Mouse (Mus musculus) kidney, embryonic 14.5 days (tissue): ENCODE data around the gene Snx29. TPM values are rescaled to one million over a fixed set of nuclear protein-coding genes. Genes with fewer than 3 reads are reported as not detected.

Experiments
- ATAC-seq: fragments of 200-750 bp; cut with Nextera tagmentation; 2 replicates; pipeline ENCODE4 v1.8.0; 2017; ENCODE audit warnings: moderate number of reproducible peaks, mild to moderate bottlenecking, moderate TSS enrichment, moderate library complexity; ENCODE audit not compliant: low FRiP score, low TSS enrichment
- H3K27ac ChIP-seq: fragments of 300-500 bp; sonication (generic); 2 replicates; pipeline ENCODE4 v1.5.1; 2014; ENCODE audit warnings: low read depth, mild to moderate bottlenecking, low read length, moderate library complexity, mixed read lengths
- H3K27me3 ChIP-seq: fragments of 300-500 bp; sonication (generic); 2 replicates; pipeline ENCODE4 v1.6.1; 2014; ENCODE audit warnings: mild to moderate bottlenecking, low read length; ENCODE audit not compliant: control insufficient read depth, insufficient read depth
- H3K36me3 ChIP-seq: fragments of 300-500 bp; sonication (generic); 2 replicates; pipeline ENCODE4 v1.6.1; 2014; ENCODE audit warnings: low read length, mixed read lengths; ENCODE audit not compliant: control insufficient read depth, insufficient read depth
- H3K4me1 ChIP-seq: fragments of 300-500 bp; sonication (generic); 2 replicates; pipeline ENCODE4 v1.6.1; 2014; ENCODE audit warnings: low read length, mixed read lengths; ENCODE audit not compliant: control insufficient read depth, insufficient read depth
- H3K4me2 ChIP-seq: fragments of 300-500 bp; sonication (generic); replicated peaks from 2 replicates; pipeline ENCODE4 v1.6.1; 2014; ENCODE audit warnings: low read depth, mild to moderate bottlenecking, low read length
- H3K4me3 ChIP-seq: fragments of 300-500 bp; sonication (generic); 2 replicates; pipeline ENCODE4 v1.5.1; 2014; ENCODE audit warnings: mild to moderate bottlenecking, low read length
- H3K9ac ChIP-seq: fragments of 300-500 bp; sonication (generic); 2 replicates; pipeline ENCODE4 v1.6.1; 2014; ENCODE audit warnings: low read depth, mild to moderate bottlenecking, low read length, moderate library complexity
- H3K9me3 ChIP-seq: fragments of 300-500 bp; sonication (generic); 2 replicates; pipeline ENCODE4 v1.6.1; 2016; ENCODE audit warnings: low read length; ENCODE audit not compliant: control insufficient read depth
- WGBS: fragments of 180-500 bp; shearing (Covaris S2); extraction: QIAGEN DNeasy Blood & Tissue Kit; methylation state at CpG from one replicate; pipeline ENCODE4 v1.1.7; 2014; 5-methylcytosine and 5-hydroxymethylcytosine counted together
- polyA plus RNA-seq: library from polyadenylated mRNA; unstranded; fragments of >200 nt; fragmentation: Nextera tagmentation; extraction: Ambion mirVana; gene quantifications from 2 replicates; pipeline ENCODE4 v1.2.1, GENCODE M21; 2014

The Snx29 gene
- polyA plus RNA-seq, 1 experiment from 2014 or later: 17.7 TPM

DNA sequence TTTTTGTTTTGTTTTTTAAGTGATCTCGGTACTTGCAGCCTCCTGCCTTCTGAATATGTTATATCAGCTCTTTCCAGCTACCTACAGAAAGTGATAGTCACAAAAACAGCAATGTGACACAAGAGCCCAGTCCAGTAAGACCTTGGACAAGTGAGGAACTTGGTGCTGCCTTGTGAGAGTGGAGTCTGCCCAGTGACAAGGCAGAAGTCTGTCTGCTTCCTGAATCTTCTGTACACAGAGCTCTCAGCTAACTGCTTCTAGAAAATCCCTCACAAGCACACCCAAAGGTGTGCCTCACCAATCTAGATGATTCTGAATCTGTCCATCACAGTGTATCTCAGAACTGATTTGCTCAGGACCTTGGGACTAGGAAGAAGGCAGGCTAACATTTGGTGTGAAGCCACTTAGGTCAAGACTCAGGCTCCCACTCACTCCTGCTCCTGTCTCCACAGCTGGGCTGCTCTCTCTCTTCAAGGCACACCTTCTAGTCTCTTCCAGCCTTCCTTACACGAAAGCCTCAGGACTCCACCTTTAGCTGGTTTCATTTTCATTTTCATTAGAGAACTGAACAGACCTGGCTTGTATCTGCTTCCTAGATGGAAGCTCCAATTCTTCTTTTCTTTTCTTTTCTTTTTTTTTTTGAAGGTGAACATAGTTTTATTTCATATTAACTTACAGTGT is 330.1 kb downstream of the Snx29 start:
- no peak overlapping the region for H3K27ac ChIP-seq
- no peak overlapping the region for H3K9ac ChIP-seq
- no peaks in the 10 kb centered on the region for H3K27me3 ChIP-seq
- H3K4me2 ChIP-seq: no peak overlapping the region
- H3K9me3 ChIP-seq: no peaks in the 10 kb centered on the region
- no peaks in the 10 kb centered on the region for H3K36me3 ChIP-seq
- no peak overlapping the region for H3K4me3 ChIP-seq
- ATAC-seq: no peak
- H3K4me1 ChIP-seq: no peaks in the 10 kb centered on the region
- 80% methylated on average over 2 of the region's 2 CpGs for WGBS

GRCm38 (mm10) chr16:11655893-11656292 is 333.2 kb downstream of the Snx29 start:
- H3K4me2 ChIP-seq: no peak overlapping the region
- H3K9ac ChIP-seq: no peak overlapping the region
- no peaks in the 10 kb centered on the region for H3K9me3 ChIP-seq
- H3K4me1 ChIP-seq: no peaks in the 10 kb centered on the region
- no peaks in the 10 kb centered on the region for H3K27me3 ChIP-seq
- WGBS: 91% methylated on average over 3 of the region's 3 CpGs
- ATAC-seq: no peak
- no peaks in the 10 kb centered on the region for H3K36me3 ChIP-seq
- H3K4me3 ChIP-seq: no peak overlapping the region
- H3K27ac ChIP-seq: no peak overlapping the region

GRCm38 (mm10) chr16:11657111-11657510 is 334.4 kb downstream of the Snx29 start:
- H3K4me2 ChIP-seq: no peak overlapping the region
- H3K36me3 ChIP-seq: no peaks in the 10 kb centered on the region
- H3K27ac ChIP-seq: no peak overlapping the region
- no peaks in the 10 kb centered on the region for H3K27me3 ChIP-seq
- H3K9ac ChIP-seq: no peak overlapping the region
- H3K4me1 ChIP-seq: no peaks in the 10 kb centered on the region
- no peak overlapping the region for H3K4me3 ChIP-seq
- no peak for ATAC-seq
- 43% methylated on average over 1 of the region's 1 CpGs for WGBS
- H3K9me3 ChIP-seq: no peaks in the 10 kb centered on the region

DNA sequence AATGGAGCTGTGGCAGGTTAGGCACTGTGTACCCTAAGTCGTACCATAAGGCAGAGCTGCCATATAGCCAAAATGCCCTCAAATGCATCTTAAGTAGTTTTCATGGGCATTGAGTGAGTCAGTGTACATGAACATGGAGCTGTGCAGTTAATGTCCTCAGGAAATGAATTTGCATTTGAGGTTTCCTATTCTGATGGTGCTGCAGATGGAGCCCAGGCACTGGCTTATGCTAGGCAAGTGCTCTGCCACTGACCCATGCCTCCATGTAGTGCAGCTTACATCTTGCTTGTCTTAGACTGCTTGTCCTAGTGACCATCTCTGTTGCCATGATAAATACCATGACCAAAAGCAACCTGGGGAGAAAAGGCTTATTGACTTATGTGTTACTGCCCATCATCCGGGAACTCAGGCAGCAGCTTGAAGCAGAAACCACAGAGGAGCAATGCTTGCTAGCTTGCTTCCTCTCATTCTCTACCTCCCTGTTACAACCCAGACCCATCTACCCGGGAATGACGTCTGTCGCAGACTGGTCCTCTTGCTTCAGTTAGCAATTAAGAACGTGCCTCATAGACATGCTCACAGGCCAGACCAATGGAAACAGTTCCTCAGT is 336.5 kb downstream of the Snx29 start:
- Histone ChIP-seq H3K9ac (no peak overlapping the region), H3K4me1 (no peaks in the 10 kb centered on the region), H3K9me3 (no peaks in the 10 kb centered on the region), H3K27ac (no peak overlapping the region), H3K4me3 (no peak overlapping the region), H3K36me3 (no peaks in the 10 kb centered on the region), H3K27me3 (no peaks in the 10 kb centered on the region), H3K4me2 (no peak overlapping the region)
- WGBS: 88% methylated on average over 6 of the region's 6 CpGs
- ATAC-seq: no peak

DNA sequence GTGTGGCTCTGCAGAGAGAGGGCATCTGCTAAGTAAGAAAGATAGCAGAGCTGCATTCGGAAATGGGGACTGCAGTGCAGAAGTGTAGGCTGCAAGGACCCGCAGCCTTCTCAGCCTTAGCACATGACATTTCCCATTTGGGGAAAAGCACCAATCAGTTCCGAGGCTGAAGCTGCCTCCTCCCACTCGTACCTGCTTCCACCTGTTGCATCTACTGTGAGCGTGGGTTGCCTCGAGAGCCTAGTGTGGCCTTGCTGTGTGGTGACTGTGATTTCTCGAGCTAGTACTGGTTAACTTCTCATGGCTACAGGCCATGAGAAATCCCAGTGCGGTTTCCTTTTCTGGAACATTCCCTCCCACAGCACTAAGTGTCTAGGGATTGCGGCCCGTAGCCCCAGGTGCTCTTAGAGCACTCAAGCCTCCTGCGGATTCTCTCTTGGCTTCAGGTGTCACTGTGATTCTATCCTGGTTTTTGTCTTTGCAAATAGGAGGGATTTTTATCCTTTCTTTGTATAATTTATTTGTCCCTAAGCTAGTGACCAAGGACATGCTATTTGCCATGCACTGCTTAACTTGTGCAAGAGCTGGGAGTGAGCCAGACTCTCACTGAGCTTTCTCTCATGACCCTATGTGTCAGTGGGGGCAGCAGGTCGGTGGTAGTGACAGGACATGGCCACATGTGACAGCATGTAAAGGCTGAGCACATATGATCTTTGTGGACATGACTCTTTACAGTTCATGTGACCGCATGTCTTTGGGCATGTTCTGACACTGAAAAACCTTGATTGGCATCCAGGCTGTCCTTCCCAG is 342.4 kb downstream of the Snx29 start:
- no peaks in the 10 kb centered on the region for H3K9me3 ChIP-seq
- ATAC-seq: no peak
- no peaks in the 10 kb centered on the region for H3K36me3 ChIP-seq

DNA sequence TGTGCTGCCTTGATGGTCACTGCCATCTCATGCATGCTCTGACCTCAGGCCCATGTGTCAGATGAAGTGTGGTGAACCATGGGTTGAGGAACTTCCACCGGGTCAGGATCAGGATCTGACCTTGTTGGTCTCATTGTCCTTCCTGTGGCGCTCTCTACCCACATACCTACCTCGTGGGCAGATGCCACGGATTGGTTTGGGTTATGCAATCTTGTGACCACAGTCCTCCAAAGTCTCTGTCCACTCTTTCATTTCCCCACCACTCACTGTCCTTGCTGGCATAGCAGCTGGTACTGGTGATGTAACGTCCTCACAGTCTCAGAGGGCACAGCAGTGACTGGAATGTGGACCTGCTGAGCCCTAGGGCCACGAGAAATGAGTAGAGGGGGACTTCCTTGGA is 343.2 kb downstream of the Snx29 start:
- Histone ChIP-seq H3K9ac (no peak overlapping the region), H3K4me3 (no peak overlapping the region), H3K27me3 (no peaks in the 10 kb centered on the region), H3K4me2 (no peak overlapping the region), H3K4me1 (no peaks in the 10 kb centered on the region), H3K9me3 (no peaks in the 10 kb centered on the region), H3K36me3 (no peaks in the 10 kb centered on the region), H3K27ac (no peak overlapping the region)
- ATAC-seq: no peak
- WGBS: 91% methylated on average over 6 of the region's 6 CpGs

More for the DNA sequence above, 342.4 kb downstream of the Snx29 start:
- Histone ChIP-seq H3K4me1 (no peaks in the 10 kb centered on the region), H3K27me3 (no peaks in the 10 kb centered on the region), H3K4me2 (no peak overlapping the region), H3K4me3 (no peak overlapping the region), H3K9ac (no peak overlapping the region), H3K27ac (no peak overlapping the region)
- WGBS: 83% methylated on average over 13 of the region's 13 CpGs

- no peak for ATAC-seq
- no peak overlapping the region for H3K4me3 ChIP-seq
- 75% methylated on average over 1 of the region's 1 CpGs for WGBS
- H3K4me1 ChIP-seq: no peaks in the 10 kb centered on the region
- no peak overlapping the region for H3K9ac ChIP-seq
- H3K9me3 ChIP-seq: no peaks in the 10 kb centered on the region
- no peaks in the 10 kb centered on the region for H3K36me3 ChIP-seq
- no peak overlapping the region for H3K27ac ChIP-seq
- no peaks in the 10 kb centered on the region for H3K27me3 ChIP-seq
- H3K4me2 ChIP-seq: no peak overlapping the region
Measured at GRCm38 (mm10) chr16:11668375-11668774, 345.7 kb downstream of the Snx29 start.

DNA sequence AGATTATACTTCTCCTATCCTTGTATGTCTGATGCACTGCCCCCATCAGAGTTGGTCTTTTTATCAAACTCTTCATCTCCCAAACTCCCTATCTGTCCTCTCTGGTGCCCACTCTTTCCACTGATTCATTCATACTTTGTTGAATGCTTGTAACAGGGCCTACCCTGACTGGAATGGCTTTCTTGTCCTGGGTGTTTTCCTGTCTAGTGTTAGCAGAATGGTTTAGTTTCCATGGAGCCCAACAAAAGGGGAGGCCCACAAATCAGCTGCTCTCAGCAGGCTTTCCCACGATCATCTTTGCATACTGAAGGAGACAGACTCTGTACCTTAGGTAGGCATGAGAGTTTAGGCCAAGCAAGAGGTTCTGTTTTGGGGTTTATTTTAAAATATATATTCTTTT is 346.2 kb downstream of the Snx29 start:
- Histone ChIP-seq H3K4me1 (no peaks in the 10 kb centered on the region), H3K9ac (no peak overlapping the region), H3K36me3 (no peaks in the 10 kb centered on the region), H3K27me3 (no peaks in the 10 kb centered on the region), H3K4me3 (no peak overlapping the region), H3K9me3 (no peaks in the 10 kb centered on the region), H3K4me2 (no peak overlapping the region), H3K27ac (no peak overlapping the region)
- ATAC-seq: no peak
- 81% methylated on average over 1 of the region's 1 CpGs for WGBS
